Mouse (Mus musculus) cerebellum, adult 2 months (tissue): ENCODE results near the gene Robo3. TPM values are rescaled to one million over a fixed set of nuclear protein-coding genes. Genes with fewer than 3 reads are reported as not detected.
A peak's percentile ranks its signal among the peaks of the same experiment; 100 is the strongest.

Experiments
- DNase-seq, 2 experiments: peaks; one replicate each; pipeline ENCODE4 v3.0.0; 2021
- H3K27ac ChIP-seq: fragments of 200-500 bp; 2 replicates; pipeline ENCODE4 v1.5.1; 2012; ENCODE audit warnings: low read length, control low read depth, inconsistent platforms; ENCODE audit not compliant: insufficient read depth
- H3K27me3 ChIP-seq: fragments of 200-500 bp; 2 replicates; pipeline ENCODE4 v1.6.1; 2012; ENCODE audit warnings: inconsistent platforms, mild to moderate bottlenecking, low read length, moderate library complexity; ENCODE audit not compliant: control insufficient read depth, insufficient read depth
- H3K4me1 ChIP-seq: fragments of 200-500 bp; 2 replicates; pipeline ENCODE4 v1.6.1; 2011; ENCODE audit warnings: low read length; ENCODE audit not compliant: control insufficient read depth, insufficient read depth
- H3K4me3 ChIP-seq: fragments of 200-500 bp; replicated peaks from 2 replicates; pipeline ENCODE3; 2011; ENCODE audit warnings: mild to moderate bottlenecking, low read depth, low read length, control low read depth; ENCODE audit not compliant: insufficient read depth
- CTCF ChIP-seq: fragments of 200-500 bp; IDR thresholded peaks from 2 replicates; pipeline ENCODE4 v1.5.1; 2011; ENCODE audit warnings: low read depth, mild to moderate bottlenecking, control low read depth, low read length, moderate library complexity, borderline replicate concordance; ENCODE audit not compliant: insufficient read depth
- POLR2A ChIP-seq: fragments of 200-500 bp; IDR thresholded peaks from 2 replicates; pipeline ENCODE4 v1.6.1; 2011; ENCODE audit warnings: low read length, control low read depth, borderline replicate concordance; ENCODE audit not compliant: insufficient read depth
- WGBS: fragments of 180-500 bp; shearing (Covaris S2); methylation state at CpG from one replicate; pipeline ENCODE4 v1.1.7; 2018; 5-methylcytosine and 5-hydroxymethylcytosine counted together
- polyA plus RNA-seq: library from polyadenylated mRNA; depleted of rRNA; stranded (reverse); fragments of >200 nt; gene quantifications from 2 replicates; pipeline ENCODE4 v1.2.3, GENCODE M21; 2012

The Robo3 gene
- polyA plus RNA-seq, 1 experiment, result 1.3 TPM

DNA sequence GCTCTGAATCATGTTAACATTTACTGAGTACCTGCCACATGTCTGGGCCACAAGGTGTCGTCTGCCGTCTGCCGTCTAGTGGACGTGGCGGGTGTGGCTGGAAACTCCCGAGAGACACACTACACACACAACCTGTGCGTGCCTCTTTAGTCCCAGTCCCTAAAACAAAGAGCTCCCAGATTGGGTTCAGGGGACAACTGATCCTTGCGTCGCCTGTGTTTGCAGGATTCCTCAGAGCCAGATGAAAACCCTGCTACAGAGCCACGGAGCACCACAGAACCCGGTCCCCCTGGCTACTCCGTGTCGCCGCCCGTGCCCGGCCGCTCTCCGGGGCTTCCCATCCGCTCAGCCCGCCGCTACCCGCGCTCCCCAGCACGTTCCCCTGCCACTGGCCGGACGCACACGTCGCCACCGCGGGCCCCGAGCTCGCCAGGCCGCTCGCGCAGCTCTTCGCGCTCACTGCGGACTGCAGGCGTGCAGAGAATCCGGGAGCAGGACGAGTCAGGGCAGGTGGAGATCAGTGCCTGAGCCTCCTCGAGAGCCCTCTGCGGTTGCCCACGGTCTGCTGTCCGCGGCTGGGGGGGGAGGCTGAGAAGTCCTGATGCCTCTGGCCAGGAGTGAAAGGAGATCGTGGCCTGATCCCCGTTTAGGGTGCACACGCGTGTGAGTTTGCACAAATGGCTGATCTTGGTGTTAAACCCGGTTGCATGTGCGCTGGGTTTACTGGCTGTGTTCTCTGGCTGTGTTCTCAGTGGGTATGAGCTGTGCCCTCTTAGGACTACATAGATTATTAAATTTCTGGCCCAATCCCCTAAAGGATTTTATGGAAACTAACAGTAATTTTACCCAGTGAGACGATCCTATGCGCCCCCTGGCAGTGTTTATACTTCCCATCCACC is 48.5 kb downstream of the Robo3 start:
- Histone ChIP-seq H3K27me3 (no peaks in the 10 kb centered on the region), H3K27ac (no peak overlapping the region), H3K4me3 (no peak overlapping the region), H3K4me1 (no peaks in the 10 kb centered on the region)
- 6% methylated on average over 54 of the region's 54 CpGs for WGBS
- TF ChIP-seq CTCF (no peak), POLR2A (no peak)
- peak in 1 of 2 experiments; percentile 16 for DNase-seq

DNA sequence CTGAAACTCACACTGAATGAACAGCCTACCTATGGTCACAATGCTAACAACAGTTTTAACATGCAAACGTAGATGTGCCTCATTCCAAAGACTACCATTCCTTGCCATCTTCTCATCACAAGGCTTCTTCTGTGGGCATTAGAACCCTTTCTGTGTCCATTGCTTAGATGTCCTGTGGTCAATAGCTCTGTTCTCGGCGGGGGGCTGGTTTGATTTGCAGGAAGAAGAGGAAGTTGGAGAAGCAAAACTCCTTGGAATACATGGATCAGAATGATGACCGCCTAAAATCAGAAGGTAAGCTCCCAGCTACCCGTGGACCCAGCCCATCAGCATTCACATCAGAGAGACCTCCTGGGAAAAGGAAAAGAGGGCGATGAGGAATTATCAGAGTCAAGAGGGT is 49.9 kb downstream of the Robo3 start:
- Histone ChIP-seq H3K27me3 (no peaks in the 10 kb centered on the region), H3K4me1 (no peaks in the 10 kb centered on the region), H3K4me3 (no peak overlapping the region), H3K27ac (no peak overlapping the region)
- WGBS, result 89% methylated on average over 6 of the region's 6 CpGs
- TF ChIP-seq POLR2A (no peak), CTCF (no peak)
- no peak for DNase-seq

DNA sequence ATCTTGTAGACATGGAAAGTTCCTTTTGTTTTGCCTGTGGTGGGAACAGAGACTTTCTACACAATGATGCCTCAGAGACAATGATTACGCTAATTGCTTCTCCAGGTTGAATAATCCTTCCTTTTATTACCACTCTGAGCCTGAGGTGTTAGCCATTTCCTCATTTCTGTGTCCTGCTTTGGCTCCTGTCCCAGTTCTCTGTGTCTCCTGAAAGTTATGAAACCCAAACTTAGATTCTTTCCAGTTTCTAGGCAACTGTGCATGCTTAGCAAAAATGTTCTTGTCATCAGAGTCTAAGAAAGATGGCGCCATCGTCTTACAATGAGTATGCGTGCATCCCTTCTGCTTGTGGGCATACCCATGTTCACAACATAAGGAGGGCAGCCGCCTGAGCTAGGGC is 57.3 kb downstream of the Robo3 start:
- 68% methylated on average over 5 of the region's 5 CpGs for WGBS
- TF ChIP-seq CTCF (no peak), POLR2A (no peak)
- no peak for DNase-seq
- H3K4me1 ChIP-seq, result no peaks in the 10 kb centered on the region
- H3K27me3 ChIP-seq, result no peaks in the 10 kb centered on the region
- H3K27ac ChIP-seq, result no peak overlapping the region
- H3K4me3 ChIP-seq, result no peak overlapping the region

DNA sequence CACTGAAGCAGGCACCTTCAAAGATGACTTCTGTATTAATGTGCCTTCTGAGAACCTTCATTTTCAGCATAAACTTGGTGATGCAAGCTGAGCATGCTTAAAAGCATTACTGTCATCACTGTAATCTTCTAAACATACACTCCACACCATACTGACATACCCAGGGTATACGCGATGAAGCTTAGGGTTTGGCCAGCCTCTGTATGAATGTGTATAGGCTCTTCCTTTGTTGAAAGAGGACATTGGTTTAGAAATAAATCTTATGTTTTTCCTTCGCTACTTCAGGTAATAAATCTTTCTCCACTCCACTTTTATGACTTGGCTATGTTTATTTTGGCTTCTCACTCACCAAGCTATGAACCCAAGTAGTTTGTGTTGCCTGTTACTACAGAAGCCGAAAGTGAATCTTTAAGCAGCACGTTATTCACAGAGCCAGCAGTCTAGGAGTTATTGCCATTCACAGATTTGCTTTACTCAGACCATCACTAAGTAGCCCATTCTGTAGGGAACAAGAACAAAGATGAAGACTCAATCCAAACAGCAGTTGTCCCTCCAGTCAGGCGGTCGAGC is 61.7 kb downstream of the Robo3 start:
- no peaks in the 10 kb centered on the region for H3K4me1 ChIP-seq
- H3K4me3 ChIP-seq, result no peak overlapping the region
- no peak overlapping the region for H3K27ac ChIP-seq
- DNase-seq, result no peak
- WGBS, result 83% methylated on average over 7 of the region's 7 CpGs
- TF ChIP-seq CTCF (no peak), POLR2A (no peak)
- no peaks in the 10 kb centered on the region for H3K27me3 ChIP-seq

DNA sequence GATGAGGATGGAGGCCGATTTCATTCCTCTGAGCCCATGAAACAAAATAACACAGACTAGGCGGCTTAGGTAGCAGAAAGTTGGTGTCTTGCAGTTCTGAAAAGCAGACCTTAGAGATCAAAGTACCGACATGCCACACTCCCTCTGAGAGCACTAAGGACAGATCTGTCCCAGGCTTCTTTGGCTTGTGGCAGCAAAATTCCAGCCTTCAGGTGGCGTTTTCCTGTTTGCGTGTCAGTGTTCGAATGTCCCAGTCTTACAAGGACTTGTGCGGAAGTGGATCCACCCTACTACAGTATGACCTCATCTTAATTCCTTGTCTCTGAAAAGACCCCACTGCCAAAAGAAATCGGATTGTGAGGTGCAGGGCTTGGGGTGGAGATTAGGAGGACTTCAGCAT is 64.2 kb downstream of the Robo3 start:
- Histone ChIP-seq H3K4me1 (no peaks in the 10 kb centered on the region), H3K27ac (peak overlapping the region; percentile 64; the same call in 1 of the 2 replicates), H3K4me3 (peak overlapping the region; percentile 5), H3K27me3 (no peaks in the 10 kb centered on the region)
- no peak for TF ChIP-seq POLR2A
- TF ChIP-seq CTCF, result no peak
- 70% methylated on average over 8 of the region's 8 CpGs for WGBS
- DNase-seq, result no peak

DNA sequence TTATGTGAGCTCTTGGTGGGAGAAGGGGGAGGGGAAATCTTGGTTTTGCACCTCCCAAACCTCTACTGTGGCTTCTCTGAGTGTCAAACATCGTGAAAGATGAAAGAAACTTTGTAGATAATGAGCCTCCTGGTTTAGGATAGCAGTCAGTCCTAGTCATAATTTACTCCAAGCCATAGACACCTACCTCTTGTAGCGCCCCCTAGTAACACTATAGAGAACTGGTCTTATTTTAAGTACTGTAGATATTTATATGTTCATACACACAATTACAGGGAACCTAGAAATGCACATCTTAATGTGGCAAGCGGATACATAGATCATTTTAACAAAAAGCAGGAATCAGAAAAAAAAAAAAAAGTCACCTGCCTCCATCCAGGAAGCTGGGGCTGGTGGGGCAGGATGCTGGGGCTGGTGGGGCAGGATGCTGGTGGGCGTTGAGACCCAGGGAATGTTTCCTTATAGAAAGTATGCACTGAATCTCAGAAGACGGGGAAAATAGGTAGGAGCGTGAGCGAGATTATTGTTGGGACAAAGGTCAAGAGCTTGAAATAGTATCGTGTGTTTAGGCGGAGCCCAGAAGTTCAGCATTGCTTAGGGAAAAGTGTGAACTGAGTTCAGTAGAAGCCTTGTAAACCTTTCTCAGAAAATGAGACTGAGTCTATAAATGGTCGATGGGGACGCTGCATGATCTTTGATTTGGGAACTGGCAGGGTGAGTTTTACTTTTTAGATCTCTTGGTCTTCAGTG is 64.8 kb downstream of the Robo3 start:
- TF ChIP-seq CTCF, result no peak
- TF ChIP-seq POLR2A, result no peak
- DNase-seq, result no peak
- peak overlapping the region; percentile 47 for H3K4me3 ChIP-seq
- peak overlapping the region; percentile 46; the same call in 1 of the 2 replicates for H3K27ac ChIP-seq
- 82% methylated on average over 11 of the region's 11 CpGs for WGBS
- H3K27me3 ChIP-seq, result no peaks in the 10 kb centered on the region
- no peaks in the 10 kb centered on the region for H3K4me1 ChIP-seq

DNA sequence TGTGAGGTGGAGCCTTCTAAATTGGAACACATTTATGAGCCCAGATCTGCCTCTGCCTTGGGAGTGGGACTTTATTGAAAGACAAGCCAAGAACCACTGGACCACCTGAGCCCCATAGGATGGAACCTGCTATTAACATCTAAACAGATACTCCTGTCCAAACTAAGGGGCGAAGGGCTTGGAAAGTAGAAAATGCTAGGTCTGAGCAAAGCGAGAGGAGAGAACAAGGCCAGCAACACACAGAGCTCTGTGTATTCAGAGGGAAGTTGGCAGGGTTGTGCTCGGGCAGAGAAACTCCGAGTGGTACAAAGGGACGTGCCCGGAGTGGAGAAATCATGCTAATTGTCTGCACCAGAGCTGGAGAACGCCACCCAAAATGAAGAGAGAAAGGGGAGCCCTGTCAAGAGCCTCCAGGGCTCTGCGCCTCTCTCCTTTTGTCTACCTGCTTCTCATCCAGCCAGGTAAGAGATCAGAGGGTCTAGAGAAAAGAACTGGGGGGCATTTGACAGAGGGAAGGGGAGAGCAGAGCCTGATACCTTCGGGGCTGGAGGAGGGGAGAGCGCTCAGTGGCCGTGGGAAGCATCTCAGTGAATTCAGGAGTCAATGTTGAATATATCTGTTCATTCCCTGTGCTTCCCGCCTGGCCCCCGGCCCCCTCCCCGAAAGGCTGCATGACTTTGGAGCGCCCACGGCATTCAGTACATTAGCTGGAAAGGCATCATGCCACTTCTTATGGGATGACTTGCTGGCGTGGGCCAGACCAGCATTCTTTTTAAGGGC is 65.6 kb downstream of the Robo3 start, which contains the start of gene Hepacam:
Gene Hepacam, plus strand, starts transcription at position 51 of the 780 bp plus-strand sequence.
- TF ChIP-seq POLR2A (no peak), CTCF (no peak)
- Histone ChIP-seq H3K27ac (peak within 1 kb of the TSS; percentile 86; the same call in 1 of the 2 replicates), H3K4me3 (peak within 1 kb of the TSS; percentile 47), H3K27me3 (no peaks in the 10 kb centered on the region), H3K4me1 (no peaks in the 10 kb centered on the region)
- DNase-seq, result peak; percentile 16 to 39
- WGBS, result 76% methylated on average over 17 of the region's 17 CpGs
